Mouse (Mus musculus) ES-E14 (cell line): Measurements from ENCODE around the gene Tmc2. TPM values are rescaled to one million over a fixed set of nuclear protein-coding genes. Genes with fewer than 3 reads are reported as not detected.

Experiments used
- DNase-seq: peaks from one replicate; pipeline ENCODE4 v3.0.0-alpha.2; 2013; ENCODE audit warnings: low read depth, low spot score
- H3K27ac ChIP-seq: 2 replicates; pipeline ENCODE4 v1.5.1; 2012; ENCODE audit warnings: low read depth, mild to moderate bottlenecking, low read length, moderate library complexity, mixed read lengths; ENCODE audit not compliant: poor library complexity, insufficient read depth, severe bottlenecking
- H3K36me3 ChIP-seq: 2 replicates; pipeline ENCODE4 v1.6.1; 2012; ENCODE audit warnings: mild to moderate bottlenecking, low read length, moderate library complexity, mixed read lengths; ENCODE audit not compliant: control insufficient read depth, poor library complexity, insufficient read depth, severe bottlenecking
- H3K4me1 ChIP-seq, 2 experiments: fragments of 150-350 bp in 1 of 2; sonication (generic) in 1 of 2; 2 replicates each; pipeline ENCODE4 v1.6.1; 2012; ENCODE audit warnings: low read length in 2 of 2, mild to moderate bottlenecking in 1 of 2, mixed read lengths in 1 of 2; ENCODE audit not compliant: control insufficient read depth in 2 of 2, insufficient read depth in 2 of 2, poor library complexity in 1 of 2
- H3K4me3 ChIP-seq, 2 experiments: fragments of 150-350 bp in 1 of 2; sonication (generic) in 1 of 2; 2 replicates each; pipeline ENCODE4 v1.5.1; 2012; ENCODE audit warnings: low read length in 2 of 2, low read depth in 1 of 2, mild to moderate bottlenecking in 1 of 2, mixed read lengths in 1 of 2; ENCODE audit not compliant: insufficient read depth in 1 of 2, poor library complexity in 1 of 2, severe bottlenecking in 1 of 2
- H3K9ac ChIP-seq: 2 replicates; pipeline ENCODE4 v1.6.1; 2012; ENCODE audit warnings: low read depth, mild to moderate bottlenecking, low read length, mixed read lengths; ENCODE audit not compliant: poor library complexity, insufficient read depth, severe bottlenecking
- H3K9me3 ChIP-seq: fragments of 150-350 bp; sonication (generic); 2 replicates; pipeline ENCODE4 v1.6.1; 2012; ENCODE audit warnings: low read depth, mild to moderate bottlenecking, low read length; ENCODE audit not compliant: control insufficient read depth, insufficient read depth
- CHD2 ChIP-seq: IDR thresholded peaks from 2 replicates; pipeline ENCODE4 v1.6.1; 2014; ENCODE audit warnings: mild to moderate bottlenecking, low read depth, low read length, inconsistent platforms
- HCFC1 ChIP-seq: IDR thresholded peaks from 2 replicates; pipeline ENCODE4 v1.6.1; 2012; ENCODE audit warnings: low read length, inconsistent platforms, borderline replicate concordance; ENCODE audit not compliant: insufficient read depth
- MAFK ChIP-seq: IDR thresholded peaks from 2 replicates; pipeline ENCODE4 v1.6.1; 2014; ENCODE audit warnings: mild to moderate bottlenecking, low read depth, low read length, inconsistent platforms; ENCODE audit not compliant: insufficient read depth
- ZC3H11A ChIP-seq: IDR thresholded peaks from 2 replicates; pipeline ENCODE4 v1.6.1; 2012; ENCODE audit warnings: low read depth, mild to moderate bottlenecking, inconsistent platforms, low read length, borderline replicate concordance
- ZNF384 ChIP-seq: IDR thresholded peaks from 2 replicates; pipeline ENCODE4 v1.6.1; 2012; ENCODE audit warnings: low read depth, low read length, inconsistent platforms
- in situ Hi-C, 2 experiments: fragments of 600-800 bp; cut with MboI; formaldehyde crosslinking; loops; one replicate each; pipeline ENCODE4 v1.15.1; 2025; ENCODE audit warnings: low sequenced_read_pairs in 2 of 2, inconsistent platforms in 1 of 2; ENCODE audit not compliant: unreplicated experiment in 2 of 2
- total RNA-seq: library from RNA; depleted of rRNA; stranded (reverse); fragments of 300-350 nt; gene quantifications from 2 replicates; pipeline ENCODE4 v1.2.3, GENCODE M21; 2012

Gene Tmc2
- total RNA-seq, 1 experiment, result 0.09 TPM

DNA sequence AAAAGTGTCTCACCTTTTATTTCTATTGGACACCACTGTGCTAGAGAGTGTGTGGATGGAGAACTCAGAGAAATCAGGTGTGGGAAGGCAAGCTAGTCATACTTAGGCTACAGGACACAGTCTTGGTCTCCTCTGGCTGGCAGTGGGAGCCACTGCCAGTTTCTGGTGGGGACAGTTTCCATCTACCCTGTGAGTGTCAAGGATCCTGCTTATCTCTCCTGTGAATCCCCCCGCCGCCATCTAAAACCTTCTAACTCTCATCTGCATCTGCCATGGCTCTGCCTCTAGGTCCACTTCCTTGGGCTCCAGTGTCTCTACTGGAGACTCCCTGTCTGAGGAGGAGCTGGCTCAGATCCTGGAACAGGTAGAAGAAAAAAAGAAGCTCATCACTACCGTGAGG is 13.0 kb downstream of the Tmc2 start:
- Histone ChIP-seq H3K4me1 (no peaks in the 10 kb centered on the region), H3K36me3 (no peaks in the 10 kb centered on the region), H3K4me3 (no peak overlapping the region), H3K27ac (no peak overlapping the region), H3K9me3 (no peaks in the 10 kb centered on the region), H3K9ac (no peak overlapping the region)
- in situ Hi-C loops, result no loop called here
- TF ChIP-seq ZC3H11A (no peak), MAFK (no peak), ZNF384 (no peak), HCFC1 (no peak), CHD2 (no peak)
- peak; percentile 35 for DNase-seq

DNA sequence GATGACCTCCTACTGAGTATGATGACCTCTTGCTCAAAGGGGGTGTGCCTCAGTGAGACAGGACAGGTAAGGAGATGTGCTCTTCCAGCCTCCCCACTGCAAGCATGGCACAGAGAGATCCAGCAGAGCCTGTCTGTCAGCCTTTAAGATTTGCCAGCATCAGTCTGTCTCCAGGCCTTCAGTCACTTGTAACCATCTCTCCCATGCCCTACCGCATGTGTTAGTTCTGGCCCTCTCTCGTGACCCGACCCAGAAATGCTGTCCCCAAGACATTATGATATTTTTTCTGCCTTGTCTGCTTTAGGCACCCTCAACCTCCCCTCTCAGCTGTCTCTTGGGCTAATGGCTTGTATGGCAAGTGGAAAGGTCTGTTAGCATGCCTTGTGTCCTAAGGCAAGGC is 14.6 kb downstream of the Tmc2 start:
- TF ChIP-seq ZC3H11A, result no peak
- TF ChIP-seq MAFK, result no peak
- TF ChIP-seq CHD2, result no peak
- no peak for TF ChIP-seq ZNF384
- no peak for TF ChIP-seq HCFC1
- in situ Hi-C loops, result no loop called here
- Histone ChIP-seq H3K4me1 (no peaks in the 10 kb centered on the region), H3K27ac (no peak overlapping the region), H3K9ac (no peak overlapping the region), H3K4me3 (no peak overlapping the region), H3K9me3 (no peaks in the 10 kb centered on the region), H3K36me3 (no peaks in the 10 kb centered on the region)
- no peak for DNase-seq

DNA sequence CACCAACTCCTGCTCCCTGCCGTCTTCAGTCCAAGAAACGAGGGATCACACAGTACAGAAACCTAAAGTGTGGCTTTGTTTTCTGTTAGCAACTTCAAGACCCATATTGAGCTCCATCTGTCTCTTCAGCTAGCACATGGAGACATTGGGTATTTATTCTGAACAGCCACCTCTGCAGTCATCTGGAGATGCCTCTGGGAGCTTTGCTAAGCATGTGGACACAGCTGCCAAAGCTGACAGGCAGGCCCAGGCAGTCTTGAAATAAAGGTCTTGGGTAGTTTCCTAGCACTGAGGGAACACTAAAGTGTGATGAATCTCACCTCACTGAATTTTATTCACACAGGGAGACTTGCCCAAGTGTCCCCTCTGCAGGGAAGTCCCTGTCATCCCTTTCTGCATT is 16.6 kb downstream of the Tmc2 start:
- no peaks in the 10 kb centered on the region for H3K36me3 ChIP-seq
- no peak for DNase-seq
- no peak overlapping the region for H3K27ac ChIP-seq
- TF ChIP-seq ZNF384 (no peak), MAFK (no peak), CHD2 (no peak), ZC3H11A (no peak)
- H3K9ac ChIP-seq, result no peak overlapping the region
- H3K4me1 ChIP-seq, result no peaks in the 10 kb centered on the region
- in situ Hi-C loops, result no loop called here
- H3K9me3 ChIP-seq, result no peaks in the 10 kb centered on the region
- no peak overlapping the region for H3K4me3 ChIP-seq

DNA sequence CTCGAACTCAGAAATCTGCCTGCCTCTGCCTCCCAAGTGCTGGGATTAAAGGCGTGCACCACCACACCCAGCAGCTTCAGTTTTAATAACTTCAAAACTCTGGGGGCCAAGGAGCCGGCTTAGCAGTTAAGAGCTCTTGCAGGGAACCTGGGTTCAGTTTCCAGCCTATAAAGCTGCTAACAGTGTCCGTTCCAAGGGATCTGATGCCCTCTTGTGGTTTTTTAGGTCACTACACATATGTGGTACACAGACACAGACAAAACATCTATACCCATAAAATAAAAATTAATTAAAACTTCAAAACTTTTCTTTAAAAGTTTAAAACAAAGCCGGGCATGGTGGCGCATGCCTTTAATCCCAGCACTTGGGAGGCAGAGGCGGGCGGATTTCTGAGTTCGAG is 51.9 kb downstream of the Tmc2 start:
- Histone ChIP-seq H3K9ac (no peak overlapping the region), H3K36me3 (no peaks in the 10 kb centered on the region), H3K27ac (no peak overlapping the region), H3K9me3 (no peaks in the 10 kb centered on the region), H3K4me3 (no peak overlapping the region), H3K4me1 (no peaks in the 10 kb centered on the region)
- peak; percentile 33 for DNase-seq
- in situ Hi-C loops, result loop anchor here in 1 of 2 experiments (10.0 kb wide), 1 partner anchor 172 kb away; no protein-coding TSS in a partner anchor
- TF ChIP-seq CHD2 (no peak), ZNF384 (no peak), MAFK (no peak), HCFC1 (no peak), ZC3H11A (peak; percentile 61; the same call in 1 of the 2 replicates)

DNA sequence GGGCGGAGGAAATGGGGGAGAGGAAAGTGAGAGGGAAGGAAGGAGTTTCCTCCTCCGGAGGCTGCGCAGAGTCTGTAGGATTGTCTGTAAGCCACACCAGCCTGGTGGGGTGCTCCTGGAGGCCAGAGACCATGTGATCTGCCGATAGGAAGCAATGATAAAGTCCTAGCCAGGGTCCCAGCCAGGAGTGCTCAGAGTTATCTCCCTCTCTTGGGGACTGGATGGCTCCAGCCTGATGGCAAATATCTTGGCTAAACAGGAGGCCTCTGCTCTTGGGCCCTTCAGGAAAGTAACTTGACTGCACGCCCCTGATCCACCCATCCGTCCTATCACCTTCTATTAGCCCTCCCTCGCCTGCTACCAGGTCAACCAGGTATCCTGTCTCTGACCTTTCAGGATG is 53.2 kb downstream of the Tmc2 start:
- Histone ChIP-seq H3K9me3 (no peaks in the 10 kb centered on the region), H3K27ac (no peak overlapping the region), H3K36me3 (no peaks in the 10 kb centered on the region), H3K4me1 (no peaks in the 10 kb centered on the region), H3K4me3 (no peak overlapping the region), H3K9ac (no peak overlapping the region)
- DNase-seq, result no peak
- in situ Hi-C loops, result loop anchor here in 1 of 2 experiments (10.0 kb wide), 1 partner anchor 173 kb away; no protein-coding TSS in a partner anchor
- no peak for TF ChIP-seq MAFK
- no peak for TF ChIP-seq ZC3H11A
- TF ChIP-seq CHD2, result no peak
